Mouse (Mus musculus) ES-Bruce4 (cell line): ENCODE measurements at regions not wholly inside any gene's neighbourhood (a gene's known extent, or its start where the extent isn't known, plus 50 kb on each side); places are given as distances from the start of the nearest gene placed in this dataset.

ENCODE experiments used
- H3K27ac ChIP-seq: 2 replicates; pipeline ENCODE4 v1.5.1; 2012; ENCODE audit warnings: low read length, inconsistent platforms; ENCODE audit not compliant: insufficient read depth
- H3K27me3 ChIP-seq: 2 replicates; pipeline ENCODE4 v1.6.1; 2012; ENCODE audit warnings: mild to moderate bottlenecking, low read length, inconsistent platforms; ENCODE audit not compliant: control insufficient read depth, poor library complexity, insufficient read depth, severe bottlenecking
- H3K36me3 ChIP-seq: 2 replicates; pipeline ENCODE4 v1.6.1; 2012; ENCODE audit warnings: inconsistent platforms, mild to moderate bottlenecking, low read length, moderate library complexity; ENCODE audit not compliant: control insufficient read depth, poor library complexity, insufficient read depth, severe bottlenecking
- H3K4me1 ChIP-seq: one replicate; pipeline ENCODE4 v1.8.1; 2011; ENCODE audit warnings: low read length; ENCODE audit not compliant: control insufficient read depth, insufficient read depth
- H3K4me3 ChIP-seq: 2 replicates; pipeline ENCODE4 v1.5.1; 2011; ENCODE audit warnings: low read depth, mild to moderate bottlenecking, low read length
- H3K9ac ChIP-seq: 2 replicates; pipeline ENCODE4 v1.6.1; 2012; ENCODE audit warnings: low read depth, mild to moderate bottlenecking, inconsistent platforms; ENCODE audit not compliant: poor library complexity, severe bottlenecking
- H3K9me3 ChIP-seq: replicated peaks from 2 replicates; pipeline ENCODE4 v1.6.1; 2012; ENCODE audit warnings: mild to moderate bottlenecking, low read length, inconsistent platforms; ENCODE audit not compliant: control insufficient read depth, poor library complexity, insufficient read depth, severe bottlenecking
- CTCF ChIP-seq: IDR thresholded peaks from one replicate; pipeline ENCODE4 v1.8.1; 2011; ENCODE audit warnings: low read depth, low read length
- EP300 ChIP-seq: IDR thresholded peaks from 2 replicates; pipeline ENCODE4 v1.6.1; 2011; ENCODE audit warnings: low read depth, low read length; ENCODE audit not compliant: insufficient read depth
- POLR2A ChIP-seq: IDR thresholded peaks from one replicate; pipeline ENCODE4 v1.8.1; 2011; ENCODE audit warnings: low read length; ENCODE audit not compliant: insufficient read depth

DNA sequence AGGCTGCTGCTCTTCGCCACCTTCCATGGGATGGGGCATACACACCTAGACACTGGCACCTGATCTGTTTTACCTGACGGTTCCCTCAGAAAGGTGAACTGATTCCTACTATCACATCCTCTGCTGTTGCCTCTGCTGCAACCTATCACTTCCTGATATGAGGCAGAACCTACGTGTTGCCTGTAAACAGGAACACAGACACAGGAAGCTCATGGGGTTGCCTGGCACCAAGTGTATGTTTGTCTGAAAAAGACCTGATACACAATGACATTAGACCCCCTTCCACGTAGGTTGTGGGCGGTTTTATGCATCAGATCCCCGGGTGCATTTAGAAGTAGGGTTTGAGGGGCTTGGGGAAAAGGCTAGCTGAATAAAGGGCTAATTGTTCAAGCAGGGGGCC lies 190.0 kb upstream of the Eef2kmt start:
- no peaks in the 10 kb centered on the region for H3K4me1 ChIP-seq
- H3K4me3 ChIP-seq, result no peak overlapping the region
- H3K9me3 ChIP-seq, result no peaks in the 10 kb centered on the region
- H3K27me3 ChIP-seq, result no peaks in the 10 kb centered on the region
- H3K27ac ChIP-seq, result no peak overlapping the region
- TF ChIP-seq EP300, result no peak
- TF ChIP-seq CTCF, result no peak
- no peak for TF ChIP-seq POLR2A
- H3K9ac ChIP-seq, result no peak overlapping the region
- no peaks in the 10 kb centered on the region for H3K36me3 ChIP-seq

DNA sequence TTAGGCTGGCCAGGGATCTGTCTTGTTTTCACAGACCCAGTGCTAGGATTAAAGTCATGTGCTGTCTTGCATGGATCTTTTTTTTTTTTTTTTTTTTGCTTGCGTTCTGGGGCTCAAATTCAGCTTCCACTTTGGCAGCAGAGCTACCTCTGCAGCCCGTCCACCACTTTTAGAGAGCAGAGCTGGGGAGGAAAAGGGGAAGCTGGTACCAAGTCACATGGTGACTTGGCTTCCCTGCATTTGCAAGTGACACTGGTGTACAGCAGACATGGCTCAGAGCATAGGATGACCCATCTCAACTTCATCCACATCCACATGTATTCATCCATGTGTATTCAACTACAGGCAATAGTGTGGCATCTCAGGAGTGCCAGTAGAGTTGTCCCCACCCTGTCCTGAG lies 189.0 kb upstream of the Eef2kmt start:
- Histone ChIP-seq H3K9me3 (no peaks in the 10 kb centered on the region), H3K36me3 (no peaks in the 10 kb centered on the region)

DNA sequence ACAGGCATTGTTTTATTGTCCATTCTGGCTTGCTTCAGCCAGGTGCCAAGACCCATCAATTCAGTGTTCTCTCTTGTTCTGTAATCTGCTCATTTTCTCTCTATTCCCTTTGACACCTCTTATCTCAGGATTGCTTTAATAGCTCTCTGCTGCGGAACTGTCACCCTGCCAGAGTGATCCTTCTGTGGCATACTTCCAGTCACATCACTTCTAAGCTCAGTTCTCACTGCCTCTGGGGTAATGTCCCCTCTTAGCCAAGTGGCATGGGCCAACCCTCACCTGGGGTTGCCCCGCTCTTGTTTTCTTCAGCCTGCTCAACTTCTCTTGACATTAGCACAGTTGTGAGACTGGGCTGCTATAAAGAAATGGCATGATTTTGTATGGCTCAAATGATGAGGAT lies 183.9 kb upstream of the Eef2kmt start:
- H3K9ac ChIP-seq, result no peak overlapping the region
- no peak overlapping the region for H3K4me3 ChIP-seq
- no peaks in the 10 kb centered on the region for H3K9me3 ChIP-seq
- no peak overlapping the region for H3K27ac ChIP-seq
- H3K4me1 ChIP-seq, result no peaks in the 10 kb centered on the region
- H3K36me3 ChIP-seq, result no peaks in the 10 kb centered on the region
- no peaks in the 10 kb centered on the region for H3K27me3 ChIP-seq
- TF ChIP-seq POLR2A, result no peak
- TF ChIP-seq CTCF, result no peak
- no peak for TF ChIP-seq EP300

More for the DNA sequence above, 189.0 kb upstream of the Eef2kmt start:
- no peak for TF ChIP-seq EP300
- no peak for TF ChIP-seq POLR2A
- TF ChIP-seq CTCF, result no peak
- Histone ChIP-seq H3K9ac (no peak overlapping the region), H3K27ac (no peak overlapping the region), H3K27me3 (no peaks in the 10 kb centered on the region), H3K4me3 (no peak overlapping the region), H3K4me1 (no peaks in the 10 kb centered on the region)

DNA sequence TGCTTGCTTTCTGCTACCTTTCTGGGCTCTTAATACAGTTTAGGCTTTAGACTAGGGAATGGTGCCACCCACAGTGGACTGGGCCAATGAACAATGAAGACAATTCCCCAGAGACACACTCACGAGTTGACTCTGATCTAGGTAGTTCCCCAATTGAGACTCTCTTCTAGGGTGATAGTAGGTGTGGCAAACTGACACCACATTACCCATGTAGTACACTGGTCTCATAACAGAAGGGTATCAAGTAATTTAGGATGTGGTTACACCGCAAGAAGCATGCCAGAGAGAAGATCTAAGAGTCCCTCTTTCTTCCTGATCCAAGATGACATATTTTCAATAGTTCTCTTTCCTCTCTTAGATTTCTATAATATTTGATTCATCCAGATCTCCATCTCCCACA lies 182.6 kb upstream of the Eef2kmt start:
- H3K27ac ChIP-seq, result no peak overlapping the region
- no peak overlapping the region for H3K4me3 ChIP-seq
- no peak overlapping the region for H3K9ac ChIP-seq
- no peak for TF ChIP-seq POLR2A
- TF ChIP-seq CTCF, result no peak
- TF ChIP-seq EP300, result no peak
- H3K36me3 ChIP-seq, result no peaks in the 10 kb centered on the region
- H3K4me1 ChIP-seq, result no peaks in the 10 kb centered on the region
- no peaks in the 10 kb centered on the region for H3K9me3 ChIP-seq
- no peaks in the 10 kb centered on the region for H3K27me3 ChIP-seq

DNA sequence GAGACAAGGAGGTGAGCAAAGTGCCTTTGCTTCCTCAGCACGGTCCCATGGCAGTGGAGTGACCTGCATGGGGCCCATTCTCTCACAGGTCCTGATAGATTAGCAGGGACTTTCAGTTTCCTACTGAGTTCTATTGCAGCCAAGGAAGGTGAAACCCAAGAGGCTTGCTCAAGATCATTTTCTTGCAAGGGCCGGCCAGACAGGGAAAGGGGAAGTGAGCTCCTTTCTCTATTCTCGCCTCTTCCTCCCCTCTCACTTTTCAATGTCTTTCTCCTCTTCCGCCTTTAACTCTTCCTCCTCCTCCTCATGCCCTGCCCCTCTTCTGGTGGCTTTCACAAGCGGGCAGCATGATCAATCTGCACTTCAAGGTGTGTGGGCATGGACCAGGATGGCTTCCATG lies 175.9 kb upstream of the Eef2kmt start:
- Histone ChIP-seq H3K36me3 (no peaks in the 10 kb centered on the region), H3K4me1 (no peaks in the 10 kb centered on the region), H3K9ac (no peak overlapping the region), H3K9me3 (no peaks in the 10 kb centered on the region), H3K27ac (no peak overlapping the region), H3K4me3 (no peak overlapping the region), H3K27me3 (no peaks in the 10 kb centered on the region)
- TF ChIP-seq EP300 (no peak), CTCF (no peak), POLR2A (no peak)

DNA sequence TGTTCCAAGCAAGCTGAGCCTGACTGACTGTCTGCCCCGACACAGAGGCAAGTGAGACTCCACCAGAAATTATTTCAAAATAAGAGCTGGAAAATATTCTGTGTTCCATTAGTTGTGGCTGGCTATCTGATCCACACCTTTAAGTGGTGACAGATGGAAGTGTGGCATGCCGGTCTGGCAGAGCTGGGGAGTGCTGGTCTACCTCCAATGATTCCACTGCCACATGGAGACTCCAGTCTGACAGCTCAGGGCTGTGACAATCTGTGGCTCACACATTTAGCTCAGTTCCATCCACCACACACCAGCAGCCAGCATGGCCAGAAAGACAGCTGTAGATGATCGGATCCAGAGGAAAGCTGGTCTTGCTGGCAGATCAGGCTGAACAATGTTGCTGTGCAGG lies 175.3 kb upstream of the Eef2kmt start:
- no peak overlapping the region for H3K27ac ChIP-seq
- no peak overlapping the region for H3K9ac ChIP-seq
- H3K4me1 ChIP-seq, result no peaks in the 10 kb centered on the region
- H3K9me3 ChIP-seq, result no peaks in the 10 kb centered on the region
- H3K4me3 ChIP-seq, result no peak overlapping the region
- H3K27me3 ChIP-seq, result no peaks in the 10 kb centered on the region
- TF ChIP-seq POLR2A (no peak), EP300 (no peak), CTCF (no peak)
- no peaks in the 10 kb centered on the region for H3K36me3 ChIP-seq
